Mouse (Mus musculus) cerebellum, adult 8-10 months (tissue): ENCODE data around the gene Tnrc6c.
"Not testable (repeated sequence)": the region's sequence is repeated elsewhere in the genome, so short reads cannot be mapped to it uniquely, and the experiment has no call there.

Experiments
- DNase-seq: peaks from one replicate; pipeline ENCODE4 v3.0.0; 2022

The Tnrc6c gene

DNA sequence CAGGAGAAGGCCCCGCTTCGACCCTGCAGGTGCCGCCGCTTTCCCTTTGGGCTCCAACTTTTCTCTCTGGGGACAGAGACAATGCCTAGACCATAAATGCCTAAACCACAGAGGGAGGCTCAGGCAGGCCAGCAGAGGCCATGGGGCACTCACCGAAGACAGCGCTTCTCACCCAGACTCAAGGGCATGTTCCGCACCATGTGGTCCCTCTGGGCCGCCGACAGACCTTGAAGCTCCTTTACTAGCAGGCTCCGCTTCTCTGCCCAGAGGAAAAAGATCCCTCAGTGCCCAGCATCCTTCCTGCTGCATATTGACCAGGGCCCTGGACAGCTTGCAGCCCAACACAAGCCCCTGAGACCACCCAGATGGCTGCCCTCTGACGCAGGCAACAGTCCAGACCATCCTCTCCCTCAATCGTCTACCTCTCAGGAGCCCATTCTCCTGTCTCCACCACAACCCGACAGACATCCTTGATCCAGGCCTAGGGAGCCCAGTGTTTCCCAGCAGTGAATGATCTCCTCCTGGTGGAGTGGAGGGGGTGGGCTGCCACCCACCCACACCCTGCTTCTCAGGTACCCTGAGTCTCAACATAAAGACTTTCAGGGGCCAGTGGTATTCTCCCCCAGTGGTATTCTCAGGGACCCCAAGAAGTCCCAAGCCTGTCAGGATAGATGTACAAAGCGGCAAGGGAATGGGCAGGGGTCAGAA is 122.2 kb downstream of the Tnrc6c start:
- DNase-seq, result no peak

DNA sequence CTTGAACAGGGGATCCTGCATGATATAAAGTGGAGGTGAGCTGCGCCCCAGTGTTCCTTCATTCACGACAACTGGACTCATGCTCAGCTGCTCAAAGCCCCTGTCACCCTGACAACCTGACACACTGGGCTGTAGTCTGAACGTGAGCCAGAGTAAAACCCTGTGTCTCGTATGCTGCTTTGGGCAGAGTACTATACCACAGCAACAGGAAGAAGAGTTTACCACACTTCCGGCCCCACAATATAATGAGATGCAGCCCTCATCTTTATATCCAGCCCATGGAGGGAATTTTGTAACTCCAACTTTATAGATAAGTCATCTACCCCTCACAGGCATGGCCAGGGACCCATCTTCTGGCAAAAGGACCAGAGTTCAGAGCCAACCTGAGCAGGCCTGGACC is 123.0 kb downstream of the Tnrc6c start:
- DNase-seq, result no peak

DNA sequence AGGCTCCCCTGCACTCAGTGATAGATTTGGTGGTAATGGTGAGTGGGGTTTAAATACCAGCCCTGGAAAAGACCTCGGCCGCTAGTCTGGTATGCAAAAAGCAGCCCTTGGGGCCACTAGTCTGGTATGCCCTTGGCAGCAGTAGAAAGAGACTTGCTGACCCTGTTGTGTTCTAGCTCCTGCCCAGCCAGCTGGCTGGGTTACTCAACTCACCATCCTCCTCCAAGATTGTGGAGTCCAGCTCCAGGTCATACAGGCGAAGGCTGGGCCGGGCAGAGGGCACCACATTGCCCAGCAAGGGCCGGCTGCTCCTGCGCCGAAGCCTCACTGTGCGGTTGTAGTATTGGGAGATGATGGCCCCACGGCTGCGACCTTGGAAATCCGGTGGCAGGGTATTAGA is 123.9 kb downstream of the Tnrc6c start:
- no peak for DNase-seq

DNA sequence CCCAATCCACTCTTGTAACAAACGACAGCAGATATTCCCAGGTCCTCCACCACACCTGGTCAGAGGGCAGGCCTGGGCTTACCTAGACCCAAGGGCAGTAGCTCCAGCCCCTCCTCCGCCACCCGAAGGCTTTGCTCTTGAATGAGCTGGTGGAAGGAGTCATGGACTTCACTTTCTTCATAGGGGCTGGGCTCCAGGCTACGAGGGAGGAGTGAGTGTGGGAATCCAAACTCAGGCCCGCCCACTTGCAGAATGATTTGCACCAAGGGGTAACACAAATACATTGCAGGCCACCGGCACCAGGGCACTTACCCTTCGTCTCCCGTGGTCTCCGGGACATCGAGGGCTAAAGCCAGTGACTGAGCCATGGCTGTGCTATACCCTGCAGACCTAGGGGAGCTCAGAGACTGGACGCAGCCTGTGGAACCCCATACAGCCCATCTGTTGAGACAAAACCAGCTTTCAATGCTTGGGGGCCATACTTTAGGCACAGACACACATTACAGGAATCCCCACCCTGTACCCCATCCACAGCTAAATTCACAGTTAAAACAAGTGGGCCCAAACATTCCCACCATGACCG is 124.9 kb downstream of the Tnrc6c start:
- no peak for DNase-seq

DNA sequence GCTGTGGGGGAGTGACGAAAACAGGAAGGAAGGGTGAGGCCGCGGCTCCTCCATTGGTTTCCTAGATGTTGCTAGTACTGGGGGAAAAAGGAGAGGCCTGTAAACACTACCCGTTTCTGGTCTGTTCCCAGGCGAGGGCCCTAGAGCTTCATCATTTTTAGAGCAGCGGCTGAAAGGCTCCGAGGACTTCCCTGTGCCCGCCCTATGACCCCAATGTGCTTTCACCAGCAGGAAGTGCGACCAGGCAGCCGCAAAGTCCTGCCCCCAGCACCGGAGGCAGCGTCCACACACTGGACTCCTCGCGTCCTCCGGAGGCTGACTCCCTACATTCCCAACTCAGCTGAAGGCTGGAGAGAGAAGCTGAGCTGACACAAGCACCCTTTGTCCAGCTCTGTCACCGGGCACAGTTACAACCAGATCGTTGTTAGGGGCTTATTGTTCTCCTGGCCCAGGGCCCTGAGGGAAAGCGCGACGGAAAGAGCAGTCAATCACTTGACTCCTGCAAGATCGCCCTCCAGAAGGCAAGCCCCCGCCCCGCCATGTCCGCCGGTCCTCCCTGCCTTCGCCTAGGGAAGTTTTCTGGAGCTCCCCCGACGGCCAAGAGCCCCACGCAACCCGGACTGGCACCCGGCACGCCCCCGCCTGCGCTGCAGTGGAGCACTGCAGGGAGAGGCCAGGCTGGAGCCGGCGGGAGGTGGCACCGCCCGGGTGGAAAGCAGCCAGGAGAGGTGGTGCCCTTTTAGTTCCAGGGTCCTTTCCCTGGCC is 125.5 kb downstream of the Tnrc6c start:
- no peak for DNase-seq

DNA sequence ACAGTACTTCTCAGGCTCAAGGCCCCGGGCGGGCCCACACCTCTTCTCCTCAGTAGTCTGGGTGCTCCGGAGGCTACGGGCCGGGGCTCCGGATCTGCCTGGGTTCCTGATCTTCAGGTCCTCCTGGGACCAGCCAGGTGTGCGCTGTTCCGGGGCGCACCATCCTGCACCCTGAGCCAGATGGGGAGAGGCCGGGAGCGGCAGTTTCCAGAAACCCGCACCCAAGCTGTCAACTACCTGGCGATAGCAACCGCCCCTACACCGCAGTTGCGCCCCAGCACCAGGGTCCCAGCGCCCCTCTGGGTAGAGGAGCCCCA is 126.1 kb downstream of the Tnrc6c start:
- DNase-seq, result no peak

DNA sequence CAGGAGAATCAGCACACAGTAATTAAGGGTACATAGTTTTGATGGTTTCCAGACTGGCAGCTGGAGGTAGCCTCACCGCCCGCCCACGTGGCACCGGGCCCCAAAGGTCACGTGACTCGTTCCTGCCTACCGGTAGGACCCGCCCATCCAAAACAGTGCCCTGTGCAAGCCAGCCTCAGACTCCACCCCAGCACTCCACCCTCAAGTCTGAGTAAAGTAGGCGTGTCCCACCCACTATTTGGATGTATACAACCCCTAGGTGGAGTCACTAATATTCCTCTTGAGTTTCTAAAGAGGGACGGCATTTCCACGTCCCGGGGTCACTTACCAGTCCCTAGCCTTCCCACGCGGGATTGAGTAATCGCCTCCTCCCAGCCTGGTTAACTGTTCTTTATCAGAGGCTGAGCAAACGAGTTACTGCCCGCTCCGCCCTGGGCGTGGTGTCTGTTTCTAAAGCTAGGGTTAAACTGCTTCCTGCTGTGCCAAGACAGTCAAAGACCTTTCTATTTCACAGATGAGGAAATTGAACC is 126.6 kb downstream of the Tnrc6c start:
- no peak for DNase-seq

DNA sequence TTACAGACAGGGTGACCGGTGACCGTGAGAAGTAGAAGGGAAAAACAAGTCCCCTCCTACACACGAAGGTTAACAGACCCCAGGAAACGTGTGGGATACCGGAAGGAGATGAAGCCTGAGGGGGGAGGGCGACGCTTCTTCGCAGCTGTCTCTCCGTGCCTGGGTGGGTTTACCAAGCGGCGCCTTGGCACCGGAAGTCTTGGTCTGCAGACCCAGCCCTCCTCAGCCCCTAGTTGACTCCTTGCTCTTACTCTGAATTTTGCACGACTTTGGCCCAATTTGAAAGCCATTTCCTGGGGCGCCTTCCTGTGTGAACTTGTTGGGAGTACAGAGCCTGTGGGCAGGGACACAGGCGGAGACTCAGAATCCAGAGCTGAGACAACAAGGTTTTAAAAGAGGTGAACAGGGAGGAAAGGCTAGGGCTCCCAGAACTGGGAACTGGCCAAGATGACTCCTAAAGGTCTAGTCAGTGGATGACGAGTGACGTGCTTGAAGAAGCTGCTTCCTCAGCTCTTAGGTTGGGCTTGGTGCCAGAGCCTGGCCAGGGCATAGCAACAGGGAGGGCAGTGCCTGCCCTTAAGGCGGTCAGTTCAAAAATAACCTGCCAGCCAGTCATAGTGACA is 127.2 kb downstream of the Tnrc6c start:
- no peak for DNase-seq

DNA sequence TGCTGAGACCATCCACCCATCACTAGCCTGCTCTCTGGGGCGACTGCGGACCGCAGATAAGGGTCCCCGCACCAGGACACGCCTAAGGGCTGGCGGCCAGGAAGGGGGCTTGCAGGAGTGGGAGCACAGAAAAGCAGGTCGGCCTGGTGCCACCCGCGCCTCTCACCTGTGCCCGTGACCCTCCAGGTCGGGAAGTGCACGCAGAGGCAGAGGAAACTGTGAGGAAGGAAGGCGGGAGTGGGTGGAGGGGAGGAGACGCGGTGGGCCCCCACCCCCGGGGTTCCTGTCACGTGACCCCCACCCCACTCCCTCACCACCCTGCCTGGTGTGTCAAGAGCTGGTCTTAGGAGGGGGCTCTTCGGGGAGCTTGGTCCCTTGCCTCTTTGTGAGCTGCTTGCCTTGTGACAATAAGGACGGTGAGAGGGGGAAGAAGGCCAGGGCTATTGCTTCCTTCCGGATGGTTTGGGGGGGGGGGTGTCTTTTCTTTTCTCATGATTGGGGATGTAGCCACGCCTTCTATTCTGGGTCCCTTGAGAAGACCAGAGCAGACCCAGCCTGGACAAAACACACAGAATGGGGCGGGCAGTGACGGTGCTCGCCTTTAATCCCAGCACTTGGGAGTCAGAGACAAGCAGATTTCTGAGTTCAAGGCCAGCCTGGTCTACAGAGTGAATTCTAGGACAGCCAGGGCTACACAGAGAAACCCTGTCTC is 128.1 kb downstream of the Tnrc6c start, which contains the start of the genes Tmc8 and Tmc6:
Gene Tmc8, plus strand, starts transcription at position 84 of the 712 bp plus-strand sequence.
Gene Tmc6, minus strand, starts transcription at position 206 of the 712 bp plus-strand sequence.
- DNase-seq, result no peak

DNA sequence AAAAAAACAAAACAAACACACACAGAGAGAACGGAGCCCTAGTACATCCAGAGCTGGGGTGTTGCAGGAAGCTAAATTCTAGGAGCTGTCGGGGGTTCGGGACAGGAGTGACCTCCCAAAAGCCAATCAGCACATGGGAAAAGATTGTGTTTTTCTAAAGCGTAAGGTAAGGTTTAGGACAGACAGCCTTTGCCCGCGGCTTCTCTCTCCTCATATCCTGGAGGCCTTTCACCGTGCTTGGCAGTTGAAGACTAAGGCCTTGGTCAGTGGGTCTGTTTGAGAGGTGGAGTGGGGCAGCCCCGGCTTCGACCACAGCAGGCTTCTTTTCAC is 128.6 kb downstream of the Tnrc6c start:
- no peak for DNase-seq

DNA sequence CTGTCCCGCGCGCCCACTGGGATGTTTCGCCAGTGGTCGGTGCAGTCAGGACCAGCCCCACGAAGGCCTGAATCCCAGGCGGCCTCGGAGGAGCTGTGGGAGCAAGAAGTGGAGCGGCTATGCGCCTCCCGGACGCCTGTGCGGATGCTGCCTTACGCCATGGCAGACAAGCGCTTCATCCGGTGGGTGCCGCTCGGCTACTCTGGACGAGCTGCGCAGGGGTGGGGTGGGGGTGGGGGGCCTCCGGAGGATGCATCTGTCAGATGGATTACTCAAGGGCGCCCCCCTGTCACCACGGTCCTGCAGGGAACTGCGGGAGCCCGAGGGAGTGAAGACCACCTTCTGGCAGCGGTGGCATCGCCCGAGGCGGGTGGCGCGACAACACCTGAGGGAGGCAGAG is 129.0 kb downstream of the Tnrc6c start:
- DNase-seq, result no peak

DNA sequence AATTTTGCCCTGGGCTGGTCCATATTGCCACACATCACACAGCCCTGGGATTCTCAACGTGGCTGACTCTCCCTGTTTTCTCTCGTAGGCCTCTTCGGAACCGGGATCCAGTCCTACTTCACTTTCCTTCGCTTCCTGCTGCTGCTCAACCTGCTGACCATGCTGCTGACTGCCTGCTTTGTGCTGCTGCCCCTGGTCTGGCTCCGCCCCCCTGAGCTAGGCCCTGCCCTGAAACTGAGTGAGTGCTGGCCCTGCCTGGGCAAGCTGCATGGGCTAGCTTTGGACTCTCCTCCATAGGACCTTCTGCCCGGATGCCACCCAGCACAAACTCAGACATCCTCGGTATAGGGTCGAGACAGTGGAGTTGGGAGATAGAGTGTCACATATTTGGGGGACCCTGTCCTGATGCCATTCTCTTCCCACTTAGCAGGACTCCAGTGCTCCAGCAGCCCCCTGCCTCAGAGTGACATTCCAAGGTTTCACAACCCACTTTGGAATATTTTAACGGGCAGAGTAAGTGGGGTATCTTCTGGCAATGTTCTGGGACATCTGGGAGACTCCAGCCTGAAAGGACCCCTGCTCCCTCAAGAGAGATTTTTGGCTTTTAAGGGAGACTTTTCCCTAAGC is 129.7 kb downstream of the Tnrc6c start:
- DNase-seq, result no peak

DNA sequence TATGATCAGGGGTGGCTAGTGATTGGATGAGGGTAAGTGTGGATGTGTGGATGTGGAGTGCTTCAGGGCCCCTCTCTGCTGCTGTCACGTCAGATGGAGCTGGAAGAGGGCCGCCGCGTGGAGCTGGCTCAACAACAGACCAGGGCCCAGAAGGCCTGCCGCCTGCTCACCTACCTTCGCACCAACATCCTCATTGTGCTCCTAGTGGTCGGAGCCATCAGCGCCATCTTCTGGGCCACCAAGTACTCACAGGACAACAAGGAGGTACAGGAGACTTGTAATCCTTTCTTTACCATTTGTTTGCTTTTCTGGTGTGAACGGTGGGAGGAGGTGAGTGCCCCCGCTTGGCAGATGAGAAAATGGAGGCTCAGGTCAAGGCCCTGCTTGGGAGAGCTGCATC is 132.2 kb downstream of the Tnrc6c start:
- peak; percentile 58 for DNase-seq

DNA sequence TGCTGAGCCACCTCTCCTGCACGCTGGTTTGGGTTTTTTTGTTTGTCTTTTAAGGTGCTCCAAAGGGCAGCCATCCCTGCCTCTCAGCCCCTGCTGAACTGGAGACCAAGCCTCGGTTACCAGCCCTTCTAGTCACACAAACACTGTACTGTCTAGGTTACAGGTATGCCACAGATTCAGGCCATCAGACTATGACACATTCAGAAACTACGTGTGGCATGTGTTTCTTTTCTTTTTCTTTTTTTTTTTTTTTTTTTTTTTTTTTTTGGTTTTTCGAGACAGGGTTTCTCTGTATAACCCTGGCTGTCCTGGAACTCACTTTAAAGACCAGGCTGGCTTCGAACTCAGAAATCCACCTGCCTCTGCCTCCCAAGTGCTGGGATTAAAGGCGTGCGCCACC is 134.4 kb downstream of the Tnrc6c start:
- not testable (repeated sequence) for DNase-seq

DNA sequence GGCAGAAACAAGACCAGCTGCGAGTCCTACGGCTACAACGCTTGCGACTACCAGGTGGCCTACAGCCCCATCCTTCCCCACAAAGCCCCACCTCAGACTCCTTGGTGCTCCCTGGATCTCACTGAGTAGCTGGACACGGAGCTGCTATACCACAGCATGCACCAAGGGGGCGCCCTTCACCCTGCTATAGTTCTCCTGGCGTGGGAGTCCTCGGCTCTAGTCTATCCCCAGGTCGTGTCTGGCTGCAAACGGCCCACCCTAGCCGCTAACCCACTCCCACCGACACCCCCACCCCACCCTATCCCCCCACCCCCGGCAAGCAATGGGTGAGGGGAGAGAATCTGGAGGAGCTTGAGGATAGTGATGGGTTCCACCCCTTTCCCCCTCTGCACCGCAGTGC is 136.2 kb downstream of the Tnrc6c start:
- DNase-seq, result no peak

DNA sequence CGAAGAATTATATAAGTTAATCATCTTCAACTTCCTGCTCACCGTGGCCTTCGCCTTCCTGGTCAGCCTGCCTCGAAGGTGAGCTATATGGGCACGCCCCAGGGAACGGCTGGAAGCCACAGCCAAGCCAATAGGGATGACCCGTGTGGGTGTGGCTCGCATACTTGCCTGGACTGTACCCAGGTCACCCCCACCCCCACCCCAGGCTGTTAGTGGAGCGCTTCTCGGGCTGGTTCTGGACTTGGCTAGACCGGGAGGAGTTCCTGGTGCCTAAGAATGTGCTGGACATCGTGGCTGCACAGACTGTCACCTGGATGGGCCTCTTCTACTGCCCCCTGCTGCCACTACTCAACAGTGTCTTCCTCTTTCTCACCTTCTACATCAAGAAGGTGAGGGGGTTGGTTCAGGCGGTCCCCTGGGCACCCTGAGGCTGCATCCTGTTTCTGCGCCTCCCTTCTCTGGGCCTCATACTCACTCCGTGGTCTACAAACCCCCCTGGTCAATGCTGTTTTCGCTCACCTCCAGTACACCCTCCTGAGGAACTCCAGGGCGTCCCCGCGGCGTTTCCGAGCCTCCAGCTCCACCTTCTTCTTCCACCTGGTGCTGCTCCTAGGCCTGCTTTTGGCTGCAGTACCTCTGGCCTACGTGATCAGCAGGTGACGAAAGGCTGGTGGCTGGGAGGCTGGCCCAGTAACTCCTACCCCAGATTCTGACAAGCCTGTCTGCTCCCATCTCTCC is 136.8 kb downstream of the Tnrc6c start:
- no peak for DNase-seq

DNA sequence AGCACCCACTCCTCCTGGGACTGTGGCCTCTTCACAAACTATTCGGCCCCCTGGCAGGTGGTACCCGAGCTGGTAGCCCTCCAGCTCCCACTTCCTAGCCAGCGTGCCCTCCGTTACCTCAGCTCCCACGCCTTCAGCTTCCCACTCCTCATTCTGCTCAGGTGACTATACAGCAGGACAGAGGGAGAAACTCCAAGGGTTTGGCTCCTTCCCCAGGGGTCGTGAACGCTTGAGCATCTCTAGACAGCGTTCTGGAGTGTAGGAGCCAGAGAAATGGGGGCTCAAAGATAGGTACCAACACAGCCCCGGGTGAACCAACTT is 137.3 kb downstream of the Tnrc6c start:
- no peak for DNase-seq

DNA sequence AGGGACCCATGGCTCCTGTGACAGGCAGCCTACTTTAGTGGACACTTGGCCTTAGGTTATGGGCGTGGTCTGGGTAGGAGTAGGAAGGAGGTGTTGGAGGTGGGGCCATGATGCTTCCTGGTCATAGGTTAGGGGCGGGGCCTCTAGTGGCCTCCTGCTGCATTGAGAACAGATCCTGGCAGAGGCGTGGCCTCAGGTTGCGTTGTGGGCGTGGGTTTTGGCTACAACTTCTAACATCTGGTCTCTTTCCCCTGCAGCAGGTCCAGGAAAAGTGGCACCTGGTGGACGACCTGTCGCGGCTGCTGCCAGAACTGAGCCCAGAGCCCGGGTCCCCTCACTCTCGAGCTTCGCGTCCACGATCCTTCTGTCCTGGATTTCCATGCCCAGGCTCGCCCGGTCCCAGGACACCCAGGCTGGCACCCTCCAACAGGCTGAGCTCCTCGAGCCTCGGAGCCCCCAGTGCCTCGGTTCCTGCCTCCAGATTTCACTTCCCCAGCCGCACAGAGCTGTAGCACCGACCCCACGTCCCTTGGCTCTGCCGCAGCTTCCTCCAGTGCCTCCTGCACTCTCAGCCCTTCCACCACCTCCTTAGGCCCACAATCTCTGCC is 138.3 kb downstream of the Tnrc6c start:
- no peak for DNase-seq

DNA sequence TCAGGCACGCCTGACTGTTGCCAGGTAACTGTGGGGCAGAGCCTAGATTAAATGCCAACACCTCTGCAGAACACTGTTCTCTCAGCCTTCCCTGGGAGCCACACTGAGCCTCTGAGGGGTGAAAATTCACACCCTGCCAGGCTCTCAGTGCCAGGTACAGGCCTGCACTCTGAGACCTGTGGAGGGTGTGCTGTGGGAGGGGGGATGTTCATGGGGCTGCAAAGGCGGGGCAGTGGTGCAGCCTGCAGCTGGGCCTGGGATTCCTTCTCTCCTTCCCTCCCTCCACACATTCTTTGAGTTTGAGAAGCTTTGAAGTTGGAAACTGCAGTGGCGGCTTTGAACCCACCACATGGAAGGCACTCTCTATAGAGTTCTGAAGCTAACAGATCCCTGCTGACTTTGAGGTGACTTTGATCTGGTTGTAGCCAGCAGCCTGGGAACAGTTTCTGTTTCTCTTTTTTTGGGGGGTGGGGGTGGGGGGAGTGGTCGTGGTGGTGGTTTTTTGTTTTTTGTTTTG is 140.0 kb downstream of the Tnrc6c start:
- DNase-seq, result no peak

DNA sequence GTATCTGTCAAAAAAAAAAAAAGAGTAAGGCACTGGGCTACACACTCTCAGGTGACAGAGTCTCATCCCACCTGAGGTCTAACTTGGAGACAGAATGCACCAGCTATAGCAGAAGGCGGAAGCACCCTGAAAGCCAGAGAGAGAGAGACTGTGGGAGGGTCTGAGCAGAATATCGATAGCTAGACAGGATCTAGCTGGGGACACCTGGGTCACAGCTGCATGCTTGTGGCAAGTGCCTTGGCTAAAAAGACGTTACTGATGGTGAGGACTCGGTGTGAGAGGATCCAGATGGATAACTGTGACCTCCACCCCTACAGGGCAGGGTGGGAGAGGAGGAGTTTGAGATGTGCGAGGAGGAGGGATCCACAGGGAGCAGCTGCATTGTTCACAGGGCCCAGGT is 142.9 kb downstream of the Tnrc6c start:
- no peak for DNase-seq

DNA sequence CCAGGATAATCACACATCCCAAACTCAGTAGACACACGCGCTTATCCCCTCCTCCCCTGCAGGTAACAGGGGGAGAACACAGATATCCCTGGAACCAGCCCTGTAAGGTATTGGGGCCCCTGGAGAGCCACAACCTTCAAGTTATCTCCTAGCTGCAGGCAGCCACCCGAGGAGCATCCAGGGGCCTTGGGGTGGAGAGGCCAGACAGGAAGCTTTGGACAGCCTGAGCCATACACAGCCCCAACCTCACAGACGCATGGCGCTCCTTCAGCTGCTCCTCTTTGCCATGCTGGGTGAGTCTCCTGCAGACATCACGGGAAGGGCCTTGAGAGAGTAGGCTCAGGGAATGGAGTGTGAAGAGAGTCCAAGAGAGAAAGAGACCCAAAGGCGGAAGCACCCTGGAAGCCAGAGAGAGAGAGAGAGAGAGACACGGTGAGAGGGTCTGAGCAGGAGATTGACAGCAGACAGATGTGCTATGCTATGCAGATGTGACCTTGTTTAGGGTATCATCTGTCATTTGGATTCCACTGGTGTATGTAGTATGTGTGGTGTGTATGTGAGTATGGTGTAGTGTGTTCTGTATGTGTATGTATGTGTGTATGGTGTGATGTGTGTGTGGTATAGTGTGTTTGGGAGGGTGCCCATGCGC is 143.5 kb downstream of the Tnrc6c start, which contains the start of gene 6030468B19Rik:
Gene 6030468B19Rik, plus strand, starts transcription at position 150 of the 649 bp plus-strand sequence.
- no peak for DNase-seq
